Mouse (Mus musculus) bone marrow macrophage, adult 2 months (primary cell): ENCODE measurements around the gene Chchd10. TPM values are rescaled to one million over a fixed set of nuclear protein-coding genes. Genes with fewer than 3 reads are reported as not detected.
A peak's percentile ranks its signal among the peaks of the same experiment; 100 is the strongest.

Experiments
- H3K27ac ChIP-seq: 2 replicates; pipeline ENCODE4 v1.5.1; 2012; ENCODE audit warnings: low read depth, low read length; ENCODE audit not compliant: insufficient read depth
- H3K4me1 ChIP-seq: 2 replicates; pipeline ENCODE4 v1.6.1; 2012; ENCODE audit warnings: low read length; ENCODE audit not compliant: control insufficient read depth, insufficient read depth
- H3K4me3 ChIP-seq: 2 replicates; pipeline ENCODE4 v1.5.1; 2012; ENCODE audit warnings: mild to moderate bottlenecking, low read length, moderate library complexity; ENCODE audit not compliant: insufficient read depth
- CTCF ChIP-seq: IDR thresholded peaks from 2 replicates; pipeline ENCODE4 v1.5.1; 2012; ENCODE audit warnings: low read depth, mild to moderate bottlenecking, low read length, moderate library complexity
- POLR2A ChIP-seq: IDR thresholded peaks from 2 replicates; pipeline ENCODE4 v1.6.1; 2012; ENCODE audit warnings: mild to moderate bottlenecking, low read depth, low read length, borderline replicate concordance
- polyA plus RNA-seq: library from polyadenylated mRNA; stranded (reverse); fragments of >200 nt; gene quantifications from 2 replicates; pipeline ENCODE4 v1.2.4, GENCODE M21; 2012; ENCODE audit not compliant: missing spikeins, insufficient read depth, insufficient read length

Gene Chchd10
- polyA plus RNA-seq, 1 experiment = 19.3 TPM

DNA sequence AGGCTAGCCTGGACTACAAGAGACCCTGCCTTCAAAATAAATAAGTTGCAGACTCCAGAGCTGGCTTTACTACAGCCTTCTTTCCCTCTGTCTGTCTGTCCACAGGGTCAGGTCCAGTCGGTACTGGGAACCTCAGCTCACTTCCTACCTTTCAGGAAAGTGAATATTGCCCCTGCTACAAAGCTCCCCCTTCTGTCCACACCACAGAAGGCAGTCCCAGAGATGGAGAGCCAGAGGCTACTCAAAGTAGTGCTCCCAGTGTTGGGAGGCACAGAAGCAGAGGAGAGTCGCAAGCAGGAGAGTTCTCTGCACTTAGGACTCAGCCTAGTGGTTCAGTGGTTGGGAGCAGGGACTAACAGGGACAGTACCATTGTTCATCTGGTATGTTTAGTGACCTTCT, 8.6 kb upstream of the Chchd10 start:
- TF ChIP-seq CTCF (no peak; the same call in 1 of the 2 replicates), POLR2A (no peak)
- H3K4me3 ChIP-seq = no peak overlapping the region
- H3K4me1 ChIP-seq = peaks cover 6% of the 10 kb centered on the region; the same call in 1 of the 2 replicates
- H3K27ac ChIP-seq = no peak overlapping the region

GRCm38 (mm10) chr10:75926396-75926795, 6.5 kb upstream of the Chchd10 start:
- TF ChIP-seq CTCF (no peak), POLR2A (no peak)
- H3K4me3 ChIP-seq = no peak overlapping the region
- no peak overlapping the region for H3K27ac ChIP-seq
- no peaks in the 10 kb centered on the region; the same call in 1 of the 2 replicates for H3K4me1 ChIP-seq

DNA sequence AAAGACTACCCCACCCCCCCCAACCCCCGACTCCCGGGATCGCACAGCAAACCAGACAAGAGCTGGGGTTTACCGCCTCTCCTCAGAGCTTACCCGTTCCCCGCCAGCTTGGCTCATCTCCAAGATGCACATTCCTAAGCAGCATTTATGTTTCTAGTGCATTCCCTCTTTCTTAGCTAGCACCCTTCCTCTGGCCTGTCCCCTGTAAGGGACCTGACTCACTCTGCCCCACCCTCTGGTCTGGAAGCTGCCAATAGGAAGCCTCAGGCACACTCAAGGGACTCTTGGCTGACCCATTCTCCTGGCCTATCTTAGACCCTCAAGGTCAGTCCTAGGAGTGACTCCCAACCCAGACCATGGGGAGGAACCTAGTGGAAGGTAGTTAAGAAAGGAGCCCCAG, 2.6 kb upstream of the Chchd10 start:
- Histone ChIP-seq H3K27ac (no peak overlapping the region), H3K4me3 (no peak overlapping the region), H3K4me1 (peaks cover 2% of the 10 kb centered on the region; the same call in 1 of the 2 replicates)
- no peak for TF ChIP-seq POLR2A
- no peak for TF ChIP-seq CTCF

DNA sequence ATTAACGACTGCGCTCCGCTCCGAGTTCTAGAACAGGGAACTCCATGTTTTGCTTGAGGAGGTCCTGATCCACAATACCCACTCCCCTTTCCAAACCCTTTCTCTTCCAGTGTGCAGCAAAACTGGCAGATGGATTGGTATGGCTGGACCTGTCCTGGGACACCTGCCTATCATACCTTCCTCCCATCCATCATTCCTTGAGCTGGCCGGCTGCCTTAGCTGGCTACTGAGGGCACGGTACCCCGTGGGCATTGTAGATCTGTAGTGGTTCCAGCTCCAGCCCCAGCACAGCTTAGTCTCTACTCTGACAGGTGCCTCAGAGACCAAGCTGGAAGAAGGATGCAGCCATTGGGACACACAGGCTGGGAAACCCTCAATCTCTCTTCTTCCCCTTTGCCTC, 1.6 kb upstream of the Chchd10 start:
- peaks cover 4% of the 10 kb centered on the region for H3K4me1 ChIP-seq
- no peak overlapping the region for H3K27ac ChIP-seq
- TF ChIP-seq CTCF (no peak), POLR2A (no peak)
- no peak overlapping the region for H3K4me3 ChIP-seq

DNA sequence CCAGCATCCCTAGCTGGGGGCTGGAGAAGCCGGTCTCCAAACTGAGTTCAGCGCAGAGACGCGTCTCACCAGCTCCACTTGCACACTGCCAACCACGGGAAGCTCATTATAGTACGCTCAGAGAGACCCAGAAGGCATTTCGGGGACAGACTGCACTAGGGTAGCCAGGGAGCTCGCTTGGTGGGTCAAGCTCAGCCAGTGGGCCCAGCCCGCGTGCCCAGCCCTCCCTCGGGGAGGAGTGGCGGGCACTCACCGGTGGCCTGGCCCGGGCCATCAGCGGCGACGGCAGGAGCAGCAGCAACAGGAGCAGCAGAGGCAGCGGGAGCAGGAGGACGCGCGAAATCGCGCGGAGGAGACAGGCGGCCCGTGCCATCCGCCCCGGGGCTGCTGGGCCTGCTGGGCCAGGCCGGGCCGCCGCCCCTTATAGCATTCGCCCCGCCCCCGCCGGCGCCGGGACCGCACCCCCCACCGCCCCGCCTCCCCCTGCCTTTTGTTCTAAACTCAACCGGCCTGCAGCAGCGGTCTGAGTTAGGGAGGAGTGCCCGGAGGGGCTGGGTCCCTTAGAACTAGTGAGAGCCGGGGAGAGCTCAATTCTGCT, 750 bp upstream of the Chchd10 start:
- Histone ChIP-seq H3K4me3 (peak overlapping the region; percentile 57), H3K27ac (no peak overlapping the region), H3K4me1 (peaks cover 4% of the 10 kb centered on the region)
- no peak for TF ChIP-seq POLR2A
- TF ChIP-seq CTCF = no peak

- no peak for TF ChIP-seq CTCF
- TF ChIP-seq POLR2A = no peak
- Histone ChIP-seq H3K27ac (no peak overlapping the region), H3K4me1 (peaks cover 4% of the 10 kb centered on the region), H3K4me3 (peak overlapping the region; percentile 82; the same call in 1 of the 2 replicates)
Observed at GRCm38 (mm10) chr10:75934991-75935390, 2.1 kb downstream of the Chchd10 start.

- TF ChIP-seq POLR2A (no peak), CTCF (no peak)
- Histone ChIP-seq H3K27ac (no peak within 1 kb of the TSS), H3K4me3 (peak within 1 kb of the TSS; percentile 82), H3K4me1 (peaks cover 4% of the 10 kb centered on the region)
Observed at GRCm38 (mm10) chr10:75935680-75936541, 3.0 kb downstream of the Chchd10 start, which contains the start of gene Mmp11. Gene Mmp11 (minus strand): TSS chr10:75936496.

DNA sequence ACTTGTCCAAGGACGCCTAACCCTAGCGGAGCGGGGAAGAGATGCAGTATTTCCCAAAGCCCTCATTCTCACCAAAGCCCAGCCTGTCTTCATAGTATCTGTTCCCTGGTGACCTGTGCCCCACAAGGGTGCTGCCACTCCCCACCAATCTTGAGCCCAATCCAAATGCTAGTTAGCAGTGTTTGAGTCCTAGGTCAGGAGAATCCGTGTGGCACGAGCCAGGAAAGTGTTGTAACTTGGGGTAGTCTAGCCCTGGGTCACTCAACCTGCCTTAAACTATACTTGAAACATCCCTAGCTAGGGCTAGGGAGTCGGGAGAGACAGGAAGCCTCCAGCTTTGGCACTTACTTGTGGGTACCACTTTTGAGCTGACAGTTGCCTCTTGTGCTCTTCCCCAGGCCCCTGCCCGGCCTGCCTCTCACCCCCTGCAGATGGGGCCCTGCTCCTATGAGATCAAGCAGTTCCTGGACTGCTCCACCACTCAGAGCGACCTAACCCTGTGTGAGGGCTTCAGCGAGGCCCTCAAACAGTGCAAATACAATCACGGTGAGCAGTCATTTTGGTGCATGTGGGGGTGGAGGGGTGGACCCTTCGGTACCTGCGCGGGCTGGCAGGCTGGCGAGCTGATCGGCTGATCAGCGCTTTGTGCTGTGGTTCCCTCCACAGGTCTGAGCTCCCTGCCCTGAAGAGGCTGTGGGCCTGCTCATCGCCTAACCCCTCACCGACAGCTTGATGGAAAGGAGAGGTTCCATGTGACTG, 4.2 kb downstream of the Chchd10 start:
- no peak for TF ChIP-seq POLR2A
- TF ChIP-seq CTCF = no peak
- H3K4me1 ChIP-seq = peaks cover 4% of the 10 kb centered on the region
- no peak overlapping the region for H3K4me3 ChIP-seq
- no peak overlapping the region for H3K27ac ChIP-seq

DNA sequence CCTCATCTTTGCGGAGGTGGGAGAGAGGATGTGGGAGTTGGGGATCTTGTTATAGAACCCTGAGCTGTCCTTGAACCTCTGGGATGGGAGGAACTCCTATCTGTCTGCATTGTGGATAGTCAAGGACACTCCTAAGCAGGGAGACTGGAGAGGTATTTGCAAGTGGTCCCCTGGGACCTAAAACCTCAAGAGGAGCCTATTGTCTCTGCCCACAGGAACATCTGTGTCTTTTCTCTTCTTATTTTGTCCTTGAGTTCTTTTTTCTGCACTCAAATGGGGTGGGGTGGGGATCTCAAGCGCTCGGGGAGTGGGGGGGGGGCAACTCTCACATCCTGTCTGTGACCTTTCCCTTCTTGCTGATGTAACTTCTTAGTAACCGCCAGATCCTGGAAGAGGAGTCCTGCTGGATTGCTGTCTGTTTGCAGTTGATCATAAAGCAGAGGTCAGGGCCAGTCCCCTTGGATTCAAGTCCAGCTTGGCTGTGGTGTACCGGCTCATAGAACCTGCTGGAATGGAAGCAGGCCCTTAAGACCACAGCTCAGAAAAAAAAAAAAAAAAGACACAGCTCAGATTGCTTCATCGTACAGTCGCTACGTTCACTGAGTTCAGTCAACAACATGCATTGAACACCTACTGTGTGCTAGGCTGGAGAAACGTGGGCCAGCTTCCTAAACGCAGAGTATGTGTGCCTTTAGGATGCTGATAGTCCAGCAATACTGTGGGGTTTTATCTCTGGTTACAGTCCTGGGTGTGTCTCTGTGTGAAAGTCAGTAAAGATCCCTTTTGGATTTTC, 5.1 kb downstream of the Chchd10 start:
- Histone ChIP-seq H3K4me3 (no peak overlapping the region), H3K27ac (no peak overlapping the region), H3K4me1 (peaks cover 4% of the 10 kb centered on the region)
- TF ChIP-seq CTCF = no peak
- TF ChIP-seq POLR2A = no peak
